Mouse (Mus musculus) megakaryocyte, embryonic 14.5 days (primary cell): ENCODE measurements around the gene Syce3.

ENCODE experiments used
- FLI1 ChIP-seq: IDR thresholded peaks from 2 replicates; pipeline ENCODE4 v1.6.1; 2012; ENCODE audit warnings: low read length, inconsistent platforms, mixed read lengths
- GATA1 ChIP-seq: IDR thresholded peaks from 3 replicates; pipeline ENCODE4 v1.6.1; 2012; ENCODE audit warnings: mixed read lengths, low read length, inconsistent platforms, borderline replicate concordance

- TF ChIP-seq GATA1 (no peak), FLI1 (no peak)
These were observed 49.5 kb upstream of the Syce3 start for GRCm38 (mm10) chr15:89459821-89460220.
